Mouse (Mus musculus): ENCODE data around the gene Acp6.
"Not testable (repeated sequence)": the region's sequence is repeated elsewhere in the genome, so short reads cannot be mapped to it uniquely, and the experiment has no call there.

The Acp6 gene

DNA sequence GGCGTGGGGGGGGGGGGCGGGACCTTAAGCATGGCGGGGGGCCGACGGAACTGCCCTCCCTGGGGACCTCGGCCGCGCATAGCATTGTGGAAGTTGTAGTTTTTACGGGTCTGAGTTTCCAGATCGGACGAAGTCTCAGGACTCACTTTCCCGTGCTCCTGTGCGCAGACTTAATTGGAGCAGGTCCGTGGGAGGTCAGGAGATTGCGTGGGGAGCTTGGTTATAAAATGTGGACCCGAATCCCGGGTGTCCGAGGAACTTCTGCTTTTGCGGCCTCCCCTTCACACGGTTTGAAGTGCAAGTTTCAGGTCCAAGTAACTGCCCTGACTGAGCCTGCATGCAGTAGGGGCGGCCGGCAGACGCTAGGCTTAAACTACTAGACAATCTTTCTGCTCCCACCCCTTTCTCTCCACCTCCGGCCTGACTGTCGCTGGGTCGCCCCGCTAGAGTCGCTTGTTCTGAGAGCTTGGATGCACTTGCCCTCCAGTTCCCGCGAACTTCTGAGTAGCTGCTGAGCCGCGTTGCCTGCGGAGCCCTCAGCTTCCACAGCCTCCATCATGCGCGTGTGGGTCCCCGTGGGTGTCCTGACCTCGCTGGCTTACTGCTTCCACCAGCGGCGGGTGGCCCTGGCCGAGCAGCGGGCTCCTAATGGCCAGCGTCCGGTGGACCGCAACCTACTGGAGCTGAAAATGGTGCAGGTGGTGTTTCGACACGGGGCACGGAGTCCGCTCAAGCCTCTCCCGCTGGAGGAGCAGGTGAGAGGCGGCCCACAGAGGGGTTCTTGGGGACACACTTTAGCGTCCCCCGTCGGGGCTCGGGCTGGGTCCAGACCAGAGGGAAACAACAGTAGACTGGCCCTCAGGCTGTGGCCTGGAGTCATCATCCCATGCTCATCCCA is at the start of gene Acp6:
Gene Acp6 (plus strand): TSS at position 167 of the 898 bp plus-strand sequence.
- DNase-seq (ENCODE audit: low read depth, low spot score), result peak; percentile 93

DNA sequence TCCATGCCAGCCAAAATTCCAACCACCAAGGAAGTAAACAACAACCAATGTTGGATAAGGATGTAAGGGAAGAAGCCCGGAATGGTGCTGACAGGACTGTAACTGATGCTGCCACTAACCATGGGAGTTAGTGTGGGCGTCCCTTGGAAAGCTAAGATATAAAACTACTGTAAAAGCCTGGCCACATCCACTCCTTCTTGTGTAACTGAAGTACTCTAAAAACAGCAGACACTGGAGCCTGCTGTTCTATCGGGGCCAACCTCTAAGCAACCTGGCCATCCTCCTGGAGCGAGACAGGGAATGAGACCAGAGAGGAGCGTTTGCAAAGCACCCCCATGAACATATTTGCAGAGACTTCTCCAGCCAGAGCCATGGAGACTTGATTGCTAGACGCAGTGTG is 41.1 kb upstream of the Acp6 start:
- DNase-seq (ENCODE audit: low read depth, low spot score), result no peak

- DNase-seq (ENCODE audit: low read depth, low spot score), result no peak
These were observed 40.3 kb upstream of the Acp6 start for GRCm38 (mm10) chr3:97118313-97118712.

DNA sequence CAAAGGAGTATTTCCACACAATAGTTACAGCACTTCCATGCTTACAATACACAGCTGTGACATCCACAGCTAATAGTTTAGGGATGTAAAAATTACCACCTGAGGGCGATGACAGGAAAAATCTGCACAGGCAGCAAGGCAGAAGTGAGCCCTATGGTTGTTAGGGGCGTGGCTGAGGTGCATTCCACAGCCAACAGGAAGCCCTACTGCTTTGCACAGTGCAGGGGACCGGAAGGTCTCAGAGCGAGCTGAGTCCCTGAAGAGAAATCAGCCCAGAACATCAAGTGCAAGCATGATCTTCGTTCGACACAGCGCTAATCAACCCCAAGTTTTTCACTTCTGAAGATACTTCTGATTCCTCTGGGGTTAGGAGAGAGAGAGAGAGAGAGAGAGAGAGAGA is 34.4 kb upstream of the Acp6 start:
- DNase-seq (ENCODE audit: low read depth, low spot score), result no peak

DNA sequence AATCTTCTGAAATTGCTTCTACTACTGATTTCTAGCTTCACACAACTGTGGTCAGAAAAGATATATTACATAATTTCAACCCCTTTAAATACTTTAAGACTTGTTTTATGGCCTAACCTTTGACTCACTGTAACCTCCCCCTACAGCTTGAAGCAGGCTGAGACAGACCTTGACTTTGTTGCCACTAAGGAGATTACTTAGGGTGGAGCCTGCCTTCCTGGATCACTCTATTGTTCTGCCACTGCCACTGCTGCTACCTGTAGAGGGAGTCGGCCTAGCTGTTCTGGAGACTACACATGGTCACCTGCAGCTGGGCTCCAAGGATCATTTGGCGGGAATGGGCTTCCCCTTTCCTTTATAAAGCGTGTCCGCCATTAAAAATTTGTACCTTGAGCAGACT is 29.2 kb upstream of the Acp6 start:
- DNase-seq (ENCODE audit: low read depth, low spot score), result no peak

- DNase-seq (ENCODE audit: low read depth, low spot score), result not testable (repeated sequence)
These were observed 20.9 kb upstream of the Acp6 start for GRCm38 (mm10) chr3:97137666-97138065.

DNA sequence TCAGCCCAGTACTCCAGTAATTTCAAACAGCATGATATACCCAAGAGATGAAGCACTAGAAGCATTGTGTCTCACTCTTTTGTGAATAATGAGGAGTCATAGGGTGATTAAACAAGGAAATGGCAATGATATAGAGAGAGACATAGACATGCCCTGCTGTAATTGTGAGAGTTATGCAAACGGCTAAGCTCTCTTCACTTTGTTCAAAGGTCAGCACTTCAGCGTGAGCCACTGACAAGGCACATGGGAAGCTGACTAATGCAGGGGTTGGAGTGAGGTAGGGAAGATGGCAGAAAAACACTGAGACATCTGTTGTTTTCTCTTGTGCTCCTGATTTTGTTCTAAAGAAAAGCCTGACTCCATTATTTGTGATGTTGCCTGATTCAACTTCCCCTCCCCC is 7.5 kb upstream of the Acp6 start:
- no peak for DNase-seq (ENCODE audit: low read depth, low spot score)

GRCm38 (mm10) chr3:97156431-97156830 is 2.1 kb upstream of the Acp6 start:
- no peak for DNase-seq (ENCODE audit: low read depth, low spot score)

- DNase-seq (ENCODE audit: low read depth, low spot score), result no peak
These were observed 1.3 kb upstream of the Acp6 start for GRCm38 (mm10) chr3:97157308-97157707.

GRCm38 (mm10) chr3:97157958-97158599 is 498 bp upstream of the Acp6 start:
- peak; percentile 71 for DNase-seq (ENCODE audit: low read depth, low spot score)

DNA sequence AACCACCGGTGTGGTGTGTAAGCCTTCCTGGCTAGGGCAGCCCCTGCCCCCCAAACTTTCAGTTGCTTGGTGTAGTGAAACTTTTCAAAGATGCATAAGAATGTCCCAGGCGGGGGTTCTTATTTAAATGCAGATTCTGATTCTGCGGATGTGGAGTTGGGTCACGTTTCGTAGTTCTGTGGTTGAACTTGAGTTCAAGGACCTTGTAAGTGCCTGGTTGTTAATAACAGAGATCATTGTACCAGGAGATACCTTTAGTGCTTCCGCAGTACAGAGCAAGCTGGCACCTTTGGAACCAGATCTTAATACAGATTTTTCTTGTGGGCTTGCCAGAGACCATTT is 903 bp downstream of the Acp6 start:
- DNase-seq (ENCODE audit: low read depth, low spot score), result no peak

DNA sequence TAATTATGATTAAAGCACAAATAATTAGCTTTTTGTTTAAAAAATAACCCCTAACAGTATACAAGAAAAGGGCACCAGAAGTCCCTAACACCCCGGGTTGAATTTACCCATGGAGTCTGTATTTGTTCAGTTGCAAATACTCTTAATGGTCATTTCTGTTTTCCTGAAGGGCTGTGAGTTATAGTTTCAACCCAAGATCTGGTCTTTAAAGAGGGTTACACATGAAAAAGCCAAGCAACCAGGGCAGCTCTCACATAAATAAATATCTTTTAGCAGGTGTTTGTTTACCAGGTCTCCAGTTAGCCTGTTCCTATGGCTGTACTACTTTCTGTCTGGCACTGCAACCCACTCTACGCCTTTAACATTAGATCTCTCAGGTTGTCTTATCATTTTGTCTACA is 1.4 kb downstream of the Acp6 start:
- no peak for DNase-seq (ENCODE audit: low read depth, low spot score)

GRCm38 (mm10) chr3:97160908-97161307 is 2.3 kb downstream of the Acp6 start:
- DNase-seq (ENCODE audit: low read depth, low spot score), result no peak

DNA sequence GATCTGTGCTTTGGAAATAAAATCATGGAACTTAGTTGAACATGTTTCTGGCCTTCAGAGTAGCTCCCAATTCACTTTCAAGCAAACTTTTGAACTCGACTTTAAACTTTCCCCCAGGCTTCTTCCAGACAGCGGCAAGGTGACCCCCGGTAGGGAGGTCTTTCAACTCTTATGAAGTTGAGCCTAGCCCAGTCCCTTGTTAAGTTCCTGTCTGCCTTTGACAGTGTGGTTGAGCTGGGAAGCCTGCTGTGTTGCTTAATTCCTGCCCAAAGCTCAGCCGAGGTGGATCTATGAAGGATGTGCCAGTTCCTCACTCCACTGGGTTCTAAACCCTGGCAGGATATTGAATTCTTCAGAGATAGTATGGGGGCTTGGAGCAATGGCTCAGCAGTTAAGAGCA is 3.2 kb downstream of the Acp6 start:
- DNase-seq (ENCODE audit: low read depth, low spot score), result no peak

DNA sequence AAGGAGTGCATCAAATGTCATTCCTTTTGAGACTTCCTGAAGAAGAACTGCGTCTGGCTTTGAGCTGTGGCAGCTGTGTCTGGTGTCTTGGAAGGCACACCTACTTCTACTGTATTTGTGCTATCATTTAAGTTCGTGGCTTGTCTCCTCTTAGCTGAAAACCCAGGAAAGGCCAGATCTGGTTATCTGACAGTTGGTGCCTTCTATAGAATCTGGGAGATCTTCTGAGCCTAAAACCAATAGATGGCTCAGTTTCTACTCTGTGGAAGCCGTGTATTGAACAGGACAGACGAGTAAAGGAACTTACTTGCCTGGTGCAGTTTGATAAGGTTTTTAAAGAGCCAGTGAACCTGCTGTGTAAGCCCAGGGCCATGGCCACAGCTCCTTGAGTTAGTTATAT is 5.9 kb downstream of the Acp6 start:
- DNase-seq (ENCODE audit: low read depth, low spot score), result no peak

DNA sequence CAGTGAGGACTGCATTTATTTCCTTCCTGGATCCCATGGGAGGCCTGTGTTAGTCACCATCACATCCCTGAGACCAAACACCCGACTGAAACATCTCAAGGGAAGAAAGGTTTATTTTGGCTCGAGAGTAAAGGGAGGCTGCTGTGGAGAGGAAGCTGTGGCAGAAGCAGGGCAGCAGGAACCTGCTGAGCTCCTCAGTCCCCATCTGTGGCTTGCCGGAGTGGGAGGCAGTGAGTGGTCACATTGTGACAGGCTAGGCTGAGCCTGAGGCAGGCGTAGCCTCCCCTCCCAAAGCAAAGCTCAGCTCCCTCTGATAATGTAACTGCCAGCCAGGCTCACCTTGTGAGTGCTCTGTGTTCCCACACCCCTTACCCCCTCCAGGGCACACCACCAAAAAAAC is 8.5 kb downstream of the Acp6 start:
- no peak for DNase-seq (ENCODE audit: low read depth, low spot score)

DNA sequence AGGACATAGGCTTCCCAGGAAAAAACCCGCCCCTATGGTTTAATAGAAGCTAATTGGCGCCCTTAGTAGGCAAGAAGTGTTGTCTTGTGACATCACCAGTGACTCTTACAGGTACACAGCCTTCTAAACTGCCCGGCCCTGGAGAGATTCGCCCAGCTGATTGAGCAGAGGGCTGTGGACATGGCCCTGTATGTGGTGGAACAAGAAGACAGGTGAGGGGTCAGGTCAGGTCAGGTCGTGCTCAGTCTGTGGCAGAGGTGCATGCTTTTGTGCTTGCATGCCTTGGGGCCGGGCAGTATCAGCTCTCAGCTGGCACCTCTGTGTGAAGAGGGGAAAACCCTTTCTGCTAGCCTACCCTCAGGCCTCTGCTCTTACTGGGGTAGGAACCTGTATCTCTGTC is 13.0 kb downstream of the Acp6 start:
- no peak for DNase-seq (ENCODE audit: low read depth, low spot score)

DNA sequence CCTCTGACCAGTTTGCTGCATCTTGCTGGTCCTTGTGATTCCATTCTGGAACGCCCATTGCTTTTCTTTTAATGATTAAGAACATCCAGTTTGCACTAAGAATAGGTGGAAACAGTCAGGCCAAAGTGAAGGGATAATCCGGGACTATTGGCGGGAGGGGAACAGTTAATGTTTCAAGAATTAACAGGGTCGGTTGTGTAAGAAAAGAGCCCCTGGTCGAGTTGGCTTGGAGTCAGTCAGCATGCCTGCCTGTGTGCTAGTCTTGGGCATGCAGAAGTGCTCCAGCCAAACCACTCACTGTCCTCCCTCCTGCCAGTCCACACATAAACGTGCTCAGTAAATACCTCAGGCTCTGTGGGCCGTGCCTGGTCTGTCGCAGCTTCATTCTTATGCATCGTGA is 13.7 kb downstream of the Acp6 start:
- no peak for DNase-seq (ENCODE audit: low read depth, low spot score)

DNA sequence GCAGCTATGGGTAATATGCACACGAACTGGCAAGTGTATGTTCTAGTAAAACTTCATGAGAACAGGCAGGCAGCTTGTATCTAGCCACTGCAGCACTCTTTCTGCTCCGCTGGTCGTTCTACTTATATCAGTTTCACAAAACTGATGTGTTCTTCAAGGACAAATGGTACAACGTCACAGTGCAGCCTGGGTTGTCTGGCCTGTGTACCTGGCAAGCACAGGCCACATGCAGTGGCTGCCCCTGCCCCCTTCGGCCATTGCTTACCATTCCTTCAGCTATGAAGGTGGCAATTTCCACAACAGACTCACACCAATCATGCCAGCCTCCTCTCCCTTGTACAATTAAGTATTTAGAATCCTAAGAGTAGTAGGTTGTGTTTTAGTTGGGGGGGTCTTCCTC is 14.1 kb downstream of the Acp6 start:
- DNase-seq (ENCODE audit: low read depth, low spot score), result no peak

DNA sequence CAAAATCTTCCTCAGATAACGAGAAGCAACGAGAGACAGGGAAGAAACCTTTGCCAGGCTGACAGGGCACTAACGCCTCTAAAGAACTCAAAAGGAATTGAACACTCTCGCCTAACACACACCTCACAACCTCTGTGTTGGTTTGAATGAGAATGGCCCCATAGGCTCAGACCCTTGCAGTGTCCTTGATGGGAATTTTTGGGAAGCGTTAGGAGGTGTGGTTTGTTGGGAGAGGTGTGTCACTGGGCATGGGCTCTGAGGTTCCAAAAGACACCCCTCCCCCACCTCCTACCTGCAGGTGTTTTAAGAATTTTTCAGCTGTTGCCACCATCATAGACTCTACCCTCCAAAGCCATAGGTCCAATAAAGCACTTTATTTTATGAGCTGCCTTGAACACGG is 20.3 kb downstream of the Acp6 start:
- no peak for DNase-seq (ENCODE audit: low read depth, low spot score)

GRCm38 (mm10) chr3:97180527-97180926 is 21.9 kb downstream of the Acp6 start:
- no peak for DNase-seq (ENCODE audit: low read depth, low spot score)

DNA sequence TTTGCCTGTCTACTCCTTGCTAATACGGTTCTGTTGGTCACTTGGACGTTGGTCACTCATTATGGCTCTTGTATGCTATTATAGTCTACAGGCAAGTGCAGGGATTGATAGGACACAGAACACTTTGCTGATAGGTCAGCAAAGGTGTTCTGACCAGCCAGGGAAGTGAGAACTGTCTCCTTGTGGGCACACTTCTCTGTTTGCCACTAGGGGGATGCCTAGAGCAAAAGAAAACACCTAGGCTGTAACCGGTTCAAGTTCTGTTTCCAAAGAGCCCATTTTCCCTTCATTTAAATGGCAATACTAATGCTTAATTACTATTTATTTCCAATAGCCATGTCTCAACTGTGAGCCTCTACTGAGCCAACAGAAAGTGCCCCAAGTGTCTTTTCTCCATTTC is 25.2 kb downstream of the Acp6 start:
- DNase-seq (ENCODE audit: low read depth, low spot score), result no peak

DNA sequence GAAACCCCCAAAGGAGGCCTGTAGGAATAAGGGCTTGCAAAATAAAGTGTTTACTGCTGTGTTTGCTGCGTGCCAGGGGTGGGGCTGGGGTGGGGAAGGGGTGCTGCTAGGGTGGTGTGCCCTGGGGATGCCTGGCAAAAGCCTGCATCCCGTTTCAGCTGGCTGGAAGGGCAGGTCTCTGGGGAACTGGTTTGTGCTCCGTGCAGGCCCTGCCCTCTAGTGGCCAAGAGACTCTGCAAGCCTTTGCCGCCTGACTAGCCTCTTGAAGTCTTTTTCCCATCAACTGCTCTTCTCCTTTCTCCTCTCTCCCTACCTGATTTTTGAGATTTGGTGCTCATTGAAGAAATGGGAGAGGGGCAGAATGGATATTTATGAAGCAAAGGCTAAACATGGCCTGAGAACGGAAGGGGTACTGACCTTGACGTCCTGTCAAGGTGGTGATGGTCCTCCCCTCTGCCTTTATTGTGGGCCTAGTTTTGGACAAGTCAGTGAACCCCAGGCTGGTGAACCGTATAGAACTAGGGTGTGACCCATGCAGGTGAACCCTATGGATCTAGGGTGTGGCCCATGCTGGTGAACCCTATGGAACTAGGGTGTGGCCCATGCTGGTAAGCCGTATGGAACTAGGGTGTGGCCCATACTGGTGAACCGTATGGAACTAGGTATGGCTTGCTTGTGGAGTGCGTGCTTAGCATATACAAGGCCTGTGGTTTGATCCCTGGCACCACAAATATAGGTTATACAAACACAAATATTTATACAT is 26.7 kb downstream of the Acp6 start:
- peak; percentile 36 for DNase-seq (ENCODE audit: low read depth, low spot score)

Measured in retina, adult 2 months (tissue).